Mouse (Mus musculus) thymus, adult 18-20 months (tissue): ENCODE measurements around the gene Cpsf2.

Experiments used
- DNase-seq, 2 experiments: peaks; one replicate each; pipeline ENCODE4 v3.0.0; 2022; ENCODE audit warnings: mixed read lengths in 2 of 2

The Cpsf2 gene

GRCm38 (mm10) chr12:101981559-101981958 is 5.8 kb downstream of the Cpsf2 start:
- DNase-seq = no peak

DNA sequence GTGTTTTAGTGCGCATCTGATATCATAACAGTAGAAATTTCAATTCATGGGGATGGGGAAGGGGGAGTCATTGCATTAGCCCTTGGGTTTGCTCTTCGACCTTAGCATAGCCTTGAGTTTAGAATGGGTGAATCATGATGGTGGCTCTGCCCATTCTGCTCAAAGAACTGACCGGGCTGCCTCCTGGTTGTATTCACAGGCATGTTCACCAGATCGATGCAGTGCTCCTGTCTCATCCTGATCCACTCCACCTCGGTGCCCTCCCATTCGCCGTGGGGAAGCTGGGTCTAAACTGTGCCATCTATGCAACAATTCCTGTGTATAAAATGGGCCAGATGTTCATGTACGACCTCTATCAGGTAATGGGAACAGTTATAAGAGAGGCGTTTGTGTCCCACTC is 7.2 kb downstream of the Cpsf2 start:
- DNase-seq = no peak

DNA sequence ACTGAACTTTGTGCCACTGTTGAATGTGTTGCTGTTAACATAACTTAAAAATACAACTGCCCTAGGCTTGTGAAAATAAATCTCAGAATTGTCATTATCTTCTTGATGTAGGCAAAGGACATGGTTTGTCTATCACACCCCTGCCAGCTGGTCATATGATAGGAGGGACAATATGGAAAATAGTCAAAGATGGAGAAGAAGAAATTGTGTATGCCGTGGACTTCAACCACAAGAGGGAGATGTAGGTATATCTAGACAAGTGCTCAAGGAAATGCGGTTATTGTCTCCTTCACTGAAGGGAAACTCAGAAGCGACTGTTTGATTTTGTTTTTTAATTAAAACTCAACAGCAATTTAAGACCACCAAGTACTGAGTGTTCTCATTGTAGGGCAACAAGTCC is 9.3 kb downstream of the Cpsf2 start:
- DNase-seq = no peak

DNA sequence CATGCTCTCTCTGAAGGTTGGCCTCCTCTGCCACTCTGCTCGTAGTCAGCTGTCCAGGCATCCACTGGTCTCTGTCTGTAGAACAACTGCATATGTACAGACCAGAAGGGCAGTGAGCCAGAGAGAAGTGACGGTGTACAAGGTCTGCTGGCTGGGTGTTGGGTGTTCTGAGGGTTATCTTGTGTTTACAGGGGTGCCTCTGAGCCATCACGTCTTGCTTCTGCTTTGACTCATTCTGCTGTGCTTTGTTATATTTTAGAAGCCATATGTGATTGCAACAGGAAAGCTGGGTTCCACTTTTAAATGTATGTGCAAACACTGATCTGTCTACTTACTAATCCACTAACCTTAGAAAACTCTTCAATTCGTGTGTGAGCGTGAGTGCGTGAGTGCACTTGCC is 11.9 kb downstream of the Cpsf2 start:
- no peak for DNase-seq

GRCm38 (mm10) chr12:101994576-101995467 is 19.0 kb downstream of the Cpsf2 start:
- DNase-seq = no peak

- DNase-seq = no peak
Observed at GRCm38 (mm10) chr12:101998929-101999328, 23.1 kb downstream of the Cpsf2 start.

GRCm38 (mm10) chr12:102000785-102001184 is 25.0 kb downstream of the Cpsf2 start:
- DNase-seq = no peak

GRCm38 (mm10) chr12:102008111-102008977 is 32.6 kb downstream of the Cpsf2 start:
- no peak for DNase-seq

DNA sequence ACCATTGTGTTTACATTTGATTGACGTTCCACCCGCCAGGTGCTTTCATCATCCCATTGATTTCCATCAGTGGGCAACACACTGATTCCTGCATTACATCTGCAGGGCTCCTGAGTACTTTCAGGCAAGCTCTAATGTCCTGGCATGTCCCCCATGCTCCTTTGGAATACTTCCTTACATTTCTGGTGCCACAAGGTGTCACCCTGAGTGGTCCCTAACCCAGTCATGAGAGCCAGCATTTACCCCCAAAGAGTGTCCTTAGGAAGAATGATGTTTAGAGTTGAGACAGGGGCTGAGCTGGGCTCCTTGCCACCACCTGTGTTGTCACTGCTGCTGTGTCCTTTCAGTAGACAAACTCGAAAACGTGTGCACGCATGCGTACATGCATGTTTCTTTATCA is 33.8 kb downstream of the Cpsf2 start:
- DNase-seq = no peak

GRCm38 (mm10) chr12:102014411-102014810 is 38.6 kb downstream of the Cpsf2 start:
- no peak for DNase-seq

- no peak for DNase-seq
Observed at GRCm38 (mm10) chr12:102015127-102015526, 39.3 kb downstream of the Cpsf2 start.

GRCm38 (mm10) chr12:102021923-102022322 is 46.1 kb downstream of the Cpsf2 start:
- no peak for DNase-seq

DNA sequence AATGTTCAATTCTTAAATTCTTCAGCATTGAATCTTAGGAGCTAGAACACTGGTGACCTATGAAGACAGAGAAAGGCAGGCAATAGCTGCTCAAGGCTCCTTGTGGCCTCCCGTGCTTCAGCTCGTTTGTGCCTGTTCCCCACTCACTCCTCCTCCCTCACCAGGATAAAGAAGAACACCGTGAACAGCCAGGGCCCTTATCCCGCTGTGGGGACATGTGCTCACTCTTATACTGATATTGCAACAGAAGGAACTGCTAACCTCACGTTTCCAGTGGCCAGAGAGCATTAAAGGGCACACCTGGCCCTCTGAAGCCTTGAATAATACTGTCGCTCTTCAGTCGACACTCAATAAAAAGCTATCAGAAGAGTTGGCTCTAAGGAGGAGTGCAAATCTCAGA is 53.4 kb downstream of the Cpsf2 start:
- no peak for DNase-seq

DNA sequence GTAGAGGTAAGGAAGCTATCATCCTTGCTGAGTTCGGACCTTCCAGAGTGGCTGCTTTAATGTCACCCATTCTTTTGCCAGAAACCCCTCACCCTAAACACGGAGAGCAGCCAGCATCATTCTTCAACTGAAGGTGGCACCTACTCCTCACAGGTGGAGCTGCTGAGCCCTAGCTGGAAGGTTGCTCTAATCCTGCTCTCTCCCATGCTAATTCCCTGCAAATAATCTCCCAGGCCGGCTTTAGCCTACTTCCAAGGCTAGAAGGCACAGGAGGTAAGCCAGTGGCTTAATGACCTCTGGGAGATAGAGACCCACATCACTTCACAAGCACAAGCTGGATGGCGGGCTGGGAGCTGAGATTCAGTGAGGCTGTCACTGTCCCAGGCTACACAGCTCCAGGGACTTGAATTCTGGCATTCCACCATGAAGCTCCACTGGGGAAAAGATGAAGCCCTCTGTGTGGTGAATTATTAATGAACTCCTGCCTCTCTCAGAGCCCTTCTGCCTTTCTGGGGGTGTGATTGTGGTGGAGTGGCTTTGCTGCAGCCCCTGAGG is 54.2 kb downstream of the Cpsf2 start:
- no peak for DNase-seq

GRCm38 (mm10) chr12:102034934-102035333 is 59.1 kb downstream of the Cpsf2 start:
- no peak for DNase-seq

DNA sequence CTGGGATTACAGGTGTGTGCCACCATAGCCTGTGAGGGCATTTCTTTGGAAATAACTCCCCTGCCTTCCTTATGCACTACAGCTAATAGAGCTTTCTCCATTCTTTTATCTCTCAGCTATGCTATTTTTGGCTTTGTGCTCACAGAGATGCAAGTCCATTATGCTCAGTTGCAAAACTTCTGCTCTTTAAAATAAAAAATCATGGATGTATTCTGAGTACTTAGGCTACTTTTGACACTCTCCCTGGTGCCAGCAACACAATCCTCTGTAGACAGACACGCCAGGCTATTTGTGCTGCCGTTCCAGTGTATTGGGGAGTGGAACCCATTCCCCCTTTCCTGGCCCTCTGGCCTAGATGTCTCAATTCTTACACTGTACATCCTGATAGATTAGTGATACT is 64.1 kb downstream of the Cpsf2 start:
- DNase-seq = no peak

DNA sequence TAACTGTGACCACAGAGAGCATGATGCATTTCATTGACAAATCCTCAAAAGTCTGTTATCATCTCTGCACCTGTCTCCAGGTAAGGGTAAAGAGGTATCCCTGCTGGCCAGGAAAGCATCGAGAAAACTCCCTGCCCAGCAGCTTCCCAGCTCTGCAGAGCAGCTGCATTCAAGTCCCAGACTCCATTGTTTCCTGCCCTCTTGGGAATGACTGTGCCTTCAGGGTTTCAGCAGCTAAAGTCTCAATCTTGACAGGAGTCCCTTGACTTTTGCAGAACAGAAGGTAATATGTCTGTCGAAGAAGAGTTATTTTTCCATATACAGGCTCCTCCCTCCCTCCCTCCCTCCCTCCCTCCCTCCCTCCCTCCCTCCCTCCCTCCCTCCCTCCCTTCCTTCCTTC is 65.9 kb downstream of the Cpsf2 start:
- no peak for DNase-seq

DNA sequence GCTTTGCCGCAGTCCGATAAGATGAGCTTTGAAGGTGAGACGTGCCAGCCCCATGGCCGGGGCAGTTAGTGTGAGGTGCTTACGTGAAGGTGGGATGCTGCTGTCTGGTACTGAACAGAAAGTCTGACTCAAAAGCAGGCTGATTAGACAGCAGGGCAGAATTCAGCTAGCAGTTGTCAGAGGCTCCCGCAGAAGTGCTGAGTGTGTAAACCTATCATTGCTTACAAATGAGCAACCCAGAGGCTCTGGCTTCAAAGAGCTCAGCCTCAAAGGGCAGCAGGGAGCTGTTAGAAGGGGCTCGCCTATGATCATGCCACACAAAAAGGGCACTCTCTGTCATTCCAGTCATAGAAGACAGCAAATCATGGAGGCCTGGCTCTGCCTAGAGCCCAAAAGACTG is 66.5 kb downstream of the Cpsf2 start:
- no peak for DNase-seq

DNA sequence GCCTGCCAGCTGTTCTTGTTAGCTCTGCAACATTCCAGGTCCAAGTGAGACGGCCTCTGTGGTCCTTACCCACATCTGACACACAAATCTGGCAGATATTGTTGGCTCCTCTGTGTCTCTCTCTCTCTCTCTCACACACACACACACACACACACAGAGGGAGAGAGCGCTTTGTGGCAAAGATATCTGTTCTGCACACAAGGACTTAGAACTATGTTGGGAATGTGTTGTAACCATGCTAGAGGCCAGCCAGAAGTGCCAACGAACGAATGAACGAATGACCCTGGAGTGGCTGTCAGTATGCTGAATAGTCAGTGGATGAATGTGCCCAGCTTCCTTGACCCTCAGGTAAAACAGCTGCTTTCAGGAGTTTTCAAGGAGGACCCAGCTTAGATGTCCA is 68.1 kb downstream of the Cpsf2 start:
- no peak for DNase-seq

GRCm38 (mm10) chr12:102054155-102054554 is 78.4 kb downstream of the Cpsf2 start:
- no peak for DNase-seq

DNA sequence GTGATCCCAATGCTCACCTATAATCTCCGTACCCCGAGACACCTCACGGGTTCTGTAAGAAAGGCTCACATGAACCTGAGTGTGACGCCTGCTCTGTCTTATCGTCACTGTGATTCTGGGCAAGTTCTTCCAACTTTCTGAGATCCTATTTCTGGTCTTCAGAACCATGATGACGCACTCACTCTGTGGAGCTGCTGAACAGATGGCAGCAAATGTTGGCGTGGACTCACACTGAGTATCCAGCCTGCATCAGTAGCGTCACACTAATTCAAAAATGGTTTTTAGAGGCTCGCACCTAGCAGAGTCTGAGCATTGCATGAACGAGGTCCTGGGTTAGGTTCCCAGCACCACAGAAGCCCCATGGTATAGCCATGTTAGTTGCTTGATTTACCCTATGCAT is 80.0 kb downstream of the Cpsf2 start:
- no peak for DNase-seq
